Mouse (Mus musculus): ENCODE data around the gene Kctd11.

DNA sequence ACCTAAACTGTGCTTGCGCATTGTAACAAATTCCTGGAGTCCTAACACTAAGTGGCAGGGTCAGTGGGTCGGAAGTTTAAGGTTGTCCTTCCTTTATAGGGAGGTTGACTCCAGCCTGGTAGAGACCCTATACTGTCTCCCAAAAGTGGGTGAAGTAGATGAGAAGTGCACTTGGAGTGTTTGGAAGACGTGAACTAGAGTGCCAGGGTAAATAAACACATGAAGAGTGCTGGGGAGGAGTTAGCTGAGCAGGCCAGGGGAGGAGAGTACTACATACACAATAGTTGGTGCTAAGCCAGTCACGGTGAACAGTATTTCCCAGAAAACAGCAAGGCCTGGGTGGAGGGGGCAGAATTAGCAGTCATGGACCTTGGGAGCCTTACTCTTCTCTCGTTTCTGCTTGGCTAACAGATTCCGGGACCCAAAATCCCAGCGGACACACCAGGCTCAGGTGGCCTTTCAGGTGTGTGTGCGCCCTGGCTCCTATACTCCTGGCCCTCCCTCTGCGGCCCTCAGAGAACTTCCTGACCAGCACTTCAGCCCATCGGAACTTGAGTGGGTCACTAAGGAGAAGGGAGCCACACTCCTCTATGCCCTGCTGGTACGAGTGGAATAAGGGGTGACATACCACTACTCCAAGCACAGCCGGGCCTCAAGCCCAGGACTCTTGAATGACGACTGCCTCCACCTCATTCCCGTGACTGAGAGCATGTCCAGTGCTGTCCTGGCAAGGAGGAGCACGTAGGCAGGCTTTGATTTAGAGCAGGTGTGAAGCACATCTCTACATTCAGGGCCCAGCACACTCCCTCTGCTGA is 31.7 kb upstream of the Kctd11 start:
- TF ChIP-seq POLR2A (IDR thresholded peaks at IDR 0.05; ENCODE audit: control insufficient read depth, extremely low read depth, insufficient read depth, low read length, poor library complexity) (no peak), CTCF (IDR thresholded peaks at IDR 0.05; ENCODE audit: borderline replicate concordance, control insufficient read depth, extremely low read depth, insufficient read depth, low read length, poor library complexity) (no peak)

Measured in thymus, adult 2 months (tissue).